Mouse (Mus musculus) granulocyte monocyte progenitor cell, adult 5-6 weeks (primary cell): ENCODE data around the gene Gm28038. TPM values are rescaled to one million over a fixed set of nuclear protein-coding genes. Genes with fewer than 3 reads are reported as not detected.
A peak's percentile ranks its signal among the peaks of the same experiment; 100 is the strongest.

Experiments used
- ATAC-seq: replicated peaks from 2 replicates; pipeline ENCODE4 v1.8.0; 2016; ENCODE audit warnings: mild to moderate bottlenecking, moderate TSS enrichment, inconsistent platforms; ENCODE audit not compliant: poor library complexity, severe bottlenecking
- total RNA-seq, 2 experiments: library from RNA; stranded (forward) in 1 of 2; stranded (reverse) in 1 of 2; fragments of 200-712, 200-1000 nt in 1 of 2; fragments of >200 nt in 1 of 2; fragmentation: Nextera tagmentation in 1 of 2; gene quantifications; 2 replicates each; pipeline ENCODE4 v1.2.3; 2014 to 2017

Gene Gm28038
- total RNA-seq, 2 experiments from 2014 or later = 19.1 TPM; not detected in 1

DNA sequence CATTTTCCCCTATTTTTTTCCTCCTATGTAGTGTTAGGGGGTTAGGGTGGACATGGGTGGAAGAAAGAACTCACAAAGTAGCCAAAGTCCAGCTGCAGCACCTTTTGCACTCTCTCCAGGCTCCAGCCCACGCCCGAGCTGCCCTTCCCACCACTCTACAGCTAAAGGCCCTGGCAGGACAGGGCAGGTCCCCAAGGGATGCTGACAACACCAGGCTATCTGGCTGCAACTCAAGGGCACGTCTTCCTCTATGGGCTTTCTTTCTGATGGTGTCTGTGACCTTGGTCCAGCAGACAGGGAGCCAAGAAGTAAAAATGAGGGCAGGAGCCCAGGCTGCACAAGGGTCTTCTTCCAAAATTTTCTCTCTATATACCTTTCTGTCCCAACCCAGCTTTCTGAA, 808 bp downstream of the Gm28038 start:
- ATAC-seq = no peak

DNA sequence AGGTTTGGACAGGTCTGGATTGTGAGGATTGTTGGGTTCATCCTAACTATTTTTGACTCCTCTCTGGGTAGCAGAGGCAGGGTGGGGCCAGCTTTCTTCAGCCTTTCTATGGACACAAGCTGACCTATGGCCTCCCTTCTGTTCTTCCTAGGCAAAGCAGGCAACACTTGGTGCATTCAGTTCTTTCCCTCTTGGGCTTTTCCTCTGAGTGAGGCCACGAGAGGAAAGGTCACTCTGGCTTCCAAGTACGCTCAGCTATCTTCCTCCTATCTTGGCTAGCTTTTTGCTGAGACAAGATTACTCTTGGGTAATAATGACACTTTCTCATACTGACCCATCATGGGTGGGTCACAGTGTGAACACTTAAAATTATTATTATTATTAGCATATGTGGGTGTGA, 2.4 kb downstream of the Gm28038 start:
- no peak for ATAC-seq

DNA sequence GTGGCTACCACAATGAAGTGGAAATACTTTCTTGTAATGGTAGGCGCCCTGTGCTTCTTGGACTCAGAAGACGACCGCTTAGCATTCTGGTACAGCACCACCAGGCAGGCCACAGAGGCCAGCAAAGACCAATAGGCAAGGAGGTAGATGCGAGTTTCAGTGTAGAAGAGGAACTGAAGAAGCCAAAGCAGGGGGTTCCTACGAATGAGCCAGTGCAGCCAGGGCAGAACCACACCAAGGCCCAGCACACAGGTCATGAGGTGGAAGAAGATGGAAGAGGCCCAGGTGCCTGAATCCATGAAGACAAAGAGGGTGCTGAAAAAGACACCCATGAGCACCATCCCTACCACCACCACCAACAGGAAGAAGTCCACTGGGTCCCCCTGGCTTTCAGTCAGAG, 4.2 kb downstream of the Gm28038 start:
- ATAC-seq = no peak

DNA sequence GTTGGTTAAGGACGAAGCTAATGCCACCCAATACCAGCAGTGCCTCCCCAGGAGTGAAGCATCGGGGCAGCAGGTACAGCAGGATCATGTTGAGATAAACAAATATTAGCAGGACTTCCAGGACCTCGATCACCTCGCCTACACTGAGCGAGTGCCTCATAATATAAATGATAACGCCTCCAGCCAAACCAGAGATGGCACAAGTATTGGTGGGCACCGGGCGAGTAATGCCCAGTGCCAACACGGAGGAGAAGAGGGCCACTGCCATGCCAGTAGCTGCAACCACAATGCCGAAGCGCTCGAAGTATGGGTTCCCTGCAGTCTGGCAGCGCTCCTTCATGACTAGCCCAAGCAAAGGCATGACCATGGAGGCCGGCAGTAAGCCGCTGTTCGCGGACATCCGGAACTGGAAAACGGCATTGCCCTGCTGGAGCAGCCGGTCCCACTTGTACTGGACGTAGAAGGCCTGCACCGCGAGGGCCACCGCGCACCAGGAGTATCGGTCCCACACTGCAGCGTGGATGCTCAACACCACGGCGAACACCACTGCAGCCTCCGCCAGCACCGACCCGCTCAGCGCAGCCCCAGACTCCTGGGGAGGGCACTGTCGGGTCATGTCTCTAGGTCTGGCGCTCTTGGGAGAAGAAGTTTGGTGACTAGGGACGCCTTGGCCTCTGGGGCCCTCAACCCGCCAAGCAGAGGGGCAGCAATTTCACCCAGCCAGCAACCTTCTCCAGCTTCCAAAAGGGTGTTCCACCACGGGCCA, 4.8 kb downstream of the Gm28038 start:
- peak; percentile 21 for ATAC-seq

DNA sequence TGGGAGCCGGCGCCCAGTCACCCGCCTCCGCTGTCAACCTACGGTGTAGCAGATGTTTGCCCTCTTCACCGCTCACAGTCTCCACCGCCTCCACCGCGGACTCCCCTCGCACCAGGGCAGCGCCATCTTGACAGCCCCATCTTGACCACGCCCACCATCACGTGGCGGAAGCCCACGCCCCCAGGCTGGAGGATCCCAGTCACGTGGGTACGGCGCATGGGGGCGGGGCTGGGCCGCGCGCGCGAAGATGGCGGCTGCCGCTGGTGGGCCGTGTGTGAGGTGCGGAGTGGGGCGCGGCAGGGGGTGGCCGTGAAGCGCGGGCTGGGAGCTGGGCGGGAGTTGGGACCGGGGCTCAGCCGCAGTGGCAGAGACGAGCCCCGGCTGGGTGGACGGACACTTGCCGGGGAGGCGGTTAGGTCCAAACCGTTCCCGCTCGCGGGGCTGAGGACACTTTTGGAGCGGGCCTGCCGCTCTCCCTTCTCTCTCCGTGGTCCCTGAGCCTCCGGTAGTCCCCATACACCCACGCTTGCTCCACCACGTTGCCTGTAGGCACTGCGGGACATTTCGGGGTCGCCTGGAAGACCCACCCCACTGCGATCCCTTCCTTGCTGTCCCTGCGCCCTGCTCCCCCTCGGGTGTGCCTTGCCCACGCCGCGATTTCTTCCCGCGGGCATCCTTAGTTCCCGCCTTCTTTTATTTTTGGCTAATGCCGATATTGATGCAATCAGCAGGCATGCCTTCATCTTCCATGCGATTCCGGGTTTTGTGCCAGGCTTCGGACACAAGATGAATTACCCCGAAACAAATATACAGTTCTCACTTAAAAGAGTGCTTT, 5.6 kb downstream of the Gm28038 start, which contains the start of the genes Dolk and Nup188:
Gene Dolk (minus strand): TSS at position 143 of the 835 bp plus-strand sequence.
Gene Nup188 (plus strand): TSS at position 206 of the 835 bp plus-strand sequence.
- ATAC-seq = peak; percentile 84

DNA sequence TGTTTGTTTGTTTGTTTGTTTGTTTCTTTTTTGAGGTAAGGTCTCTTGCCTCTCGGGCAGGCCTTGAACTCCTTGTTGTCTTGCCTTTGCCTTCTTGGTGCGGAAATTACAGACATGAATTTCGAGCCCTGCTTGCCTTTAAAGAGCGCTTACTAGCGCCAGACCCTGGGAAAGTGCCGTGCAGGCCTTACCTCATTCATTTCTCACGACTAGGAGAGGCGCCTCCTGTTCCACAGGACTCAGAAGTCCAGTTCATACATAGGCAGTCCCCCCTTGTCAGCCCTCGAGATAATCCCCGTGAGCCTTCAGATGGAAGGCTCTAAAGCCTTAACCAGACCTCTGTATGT, 6.2 kb downstream of the Gm28038 start:
- no peak for ATAC-seq

DNA sequence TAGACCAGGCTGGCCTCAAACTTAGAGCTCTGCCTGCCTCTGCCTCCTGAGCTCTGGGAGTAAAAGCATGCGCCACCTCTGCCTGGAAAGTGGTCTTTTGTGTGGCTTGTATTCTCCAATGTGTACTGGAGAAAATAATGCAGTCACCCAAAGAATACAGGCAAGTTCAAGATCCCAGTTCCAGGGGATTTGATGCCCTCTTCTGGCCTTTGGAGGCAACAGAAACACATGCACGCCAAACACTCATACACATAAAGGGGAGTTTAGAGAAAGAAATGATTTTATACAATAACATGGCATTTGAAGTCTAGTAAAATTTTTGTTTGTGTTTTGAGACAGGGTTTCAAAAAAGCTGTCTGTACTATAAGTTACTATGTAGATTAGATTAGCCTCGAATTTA, 18.7 kb downstream of the Gm28038 start:
- ATAC-seq = no peak

DNA sequence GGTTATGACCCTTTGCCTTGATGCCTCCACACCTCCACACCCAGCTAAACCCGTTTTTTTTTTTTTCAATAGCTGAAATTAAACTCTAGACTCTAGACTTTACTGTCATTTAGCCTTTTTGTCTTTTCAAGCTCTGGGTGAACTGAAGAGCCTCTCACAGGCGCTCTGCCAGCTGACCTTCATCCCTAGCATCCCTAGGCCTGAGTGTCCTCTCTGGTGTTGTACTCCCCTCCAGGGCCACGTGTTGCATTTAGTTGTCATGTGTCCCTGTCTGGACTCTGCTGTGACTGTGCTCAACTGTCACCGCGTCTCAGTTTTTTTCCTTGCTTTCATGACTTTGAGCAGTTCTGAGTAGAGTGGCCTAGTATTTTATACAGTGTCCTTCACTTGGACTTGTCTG, 19.1 kb downstream of the Gm28038 start:
- no peak for ATAC-seq

DNA sequence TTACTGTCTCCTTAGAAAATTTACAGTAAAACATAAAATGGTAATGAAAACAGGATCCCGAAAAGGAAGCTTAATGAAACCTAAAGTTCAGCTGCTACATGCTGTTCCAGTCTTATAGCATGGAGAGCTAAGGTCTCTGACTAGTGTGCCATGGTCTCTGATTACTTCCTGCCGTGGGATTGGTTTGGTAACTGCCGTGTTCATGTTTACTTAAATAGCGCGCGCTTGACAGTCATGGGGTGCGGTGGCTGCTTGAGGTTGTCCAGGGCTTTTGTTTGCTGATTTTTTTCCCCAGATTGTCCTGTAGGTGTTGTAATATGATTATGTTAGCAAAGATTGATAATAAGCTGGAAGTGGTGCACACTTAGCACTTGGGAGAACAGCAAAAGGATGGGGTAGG, 25.2 kb downstream of the Gm28038 start:
- no peak for ATAC-seq

DNA sequence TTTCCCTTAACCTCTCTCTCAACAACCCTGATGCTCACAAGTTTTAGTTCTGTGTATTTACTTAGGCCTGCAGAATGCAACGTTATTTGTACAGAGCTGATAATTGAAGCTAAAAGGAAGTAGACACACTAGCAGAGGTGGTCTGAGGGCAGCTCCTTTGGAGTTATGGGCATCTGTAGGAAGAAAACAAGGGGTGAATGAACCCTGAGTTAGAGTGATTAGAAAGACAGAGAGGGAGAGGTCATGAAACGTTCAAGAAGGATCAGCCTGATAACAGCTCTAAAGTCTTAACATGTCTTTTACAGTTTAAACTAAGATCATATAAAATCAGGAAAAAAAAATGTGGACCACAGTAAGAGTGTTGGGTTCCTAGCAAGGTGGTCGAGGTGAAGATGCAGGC, 28.5 kb downstream of the Gm28038 start:
- no peak for ATAC-seq

DNA sequence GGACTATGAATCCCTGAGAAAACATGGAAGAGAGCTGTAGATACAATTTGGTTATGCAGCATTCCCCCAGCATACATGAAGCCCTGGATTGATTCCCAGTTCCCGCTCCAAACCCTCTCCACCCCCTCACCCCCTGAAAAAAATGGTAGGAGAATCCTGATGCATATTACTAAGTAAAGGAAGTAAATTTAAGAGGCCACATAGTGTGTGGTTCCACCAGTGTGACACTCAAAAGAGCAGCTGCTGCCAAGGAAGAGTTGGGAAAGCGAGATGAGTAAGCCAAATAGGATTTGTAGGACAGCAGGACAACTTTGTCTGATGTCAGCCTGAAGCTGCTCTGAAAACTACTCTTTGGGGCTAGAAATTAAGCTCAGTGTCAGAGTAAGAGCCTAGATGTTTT, 30.6 kb downstream of the Gm28038 start:
- ATAC-seq = no peak

DNA sequence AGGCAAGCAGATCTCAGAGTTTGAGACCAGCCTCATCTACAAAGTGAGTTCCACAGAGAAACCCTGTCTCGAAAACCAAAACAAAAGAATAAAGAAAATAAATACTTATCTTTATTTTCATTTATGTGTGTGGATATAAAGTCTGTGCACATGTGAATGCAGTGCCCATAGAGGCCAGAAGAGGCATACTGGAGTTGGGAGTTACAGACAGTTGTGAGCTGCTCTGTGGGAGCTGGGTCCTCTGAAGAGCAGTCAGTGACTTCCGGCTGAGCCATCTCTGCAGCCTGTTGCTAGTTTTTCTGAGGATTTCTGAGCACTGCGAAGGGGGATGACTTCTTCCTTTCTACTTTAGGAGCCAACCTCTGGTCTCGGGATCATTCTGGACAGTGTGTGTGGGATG, 35.3 kb downstream of the Gm28038 start:
- ATAC-seq = no peak

DNA sequence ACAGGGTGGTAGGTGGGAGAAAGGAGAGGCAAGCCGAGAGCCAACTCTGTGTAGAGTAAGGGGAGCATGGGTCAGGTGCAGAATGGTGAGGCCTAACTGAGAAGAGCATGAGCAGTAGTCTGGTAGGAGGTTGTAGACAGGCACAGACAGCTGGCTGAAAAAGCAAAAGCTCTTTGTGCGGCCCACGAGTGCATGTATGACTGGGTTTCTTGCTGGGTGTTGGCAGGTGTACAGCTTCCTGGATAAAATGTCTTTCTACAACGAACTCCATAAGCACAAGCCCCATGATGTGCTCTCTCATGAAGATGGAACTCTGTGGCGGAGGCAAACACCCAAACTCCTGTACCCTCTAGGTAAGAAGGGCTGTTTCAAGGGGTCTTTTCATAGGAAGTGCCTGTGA, 36.1 kb downstream of the Gm28038 start:
- ATAC-seq = no peak

DNA sequence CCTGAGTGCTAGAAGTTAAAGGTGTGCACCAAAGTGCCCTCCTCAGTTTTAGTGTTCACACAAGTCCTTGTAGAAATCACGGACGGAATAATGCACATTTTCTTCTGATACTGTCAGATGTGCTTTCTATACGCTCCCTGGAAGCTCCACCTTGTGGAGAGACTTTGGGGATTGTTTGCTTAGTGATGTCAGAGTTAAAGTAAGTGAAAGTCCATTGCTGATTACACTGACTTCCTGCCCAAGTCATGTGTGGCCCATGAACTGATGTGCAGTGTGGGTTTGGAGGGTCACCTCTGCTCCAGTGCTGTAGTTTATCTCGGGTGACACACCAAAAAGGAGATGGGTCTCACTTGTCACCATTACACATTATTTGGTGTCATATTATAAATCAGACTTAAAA, 38.4 kb downstream of the Gm28038 start:
- ATAC-seq = no peak

DNA sequence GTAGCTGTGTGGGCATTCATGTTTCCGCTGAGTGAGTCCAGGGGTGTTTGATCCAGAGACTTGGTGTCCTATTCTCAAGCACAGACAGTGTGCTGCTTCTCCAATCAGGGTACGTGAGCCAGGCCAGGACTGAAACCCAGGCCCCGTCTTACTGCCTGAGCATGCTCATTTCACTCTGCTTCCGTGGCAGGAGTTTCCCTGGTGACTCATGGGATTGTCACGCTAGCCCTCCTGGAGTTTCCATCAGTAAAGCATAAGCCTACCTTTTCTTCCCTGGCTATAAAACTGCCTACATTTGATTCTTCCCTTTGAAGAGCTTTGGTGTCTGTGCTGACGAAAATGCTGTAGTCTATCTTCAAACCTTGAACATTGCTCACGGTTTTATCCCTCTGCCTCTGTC, 42.3 kb downstream of the Gm28038 start:
- ATAC-seq = no peak

DNA sequence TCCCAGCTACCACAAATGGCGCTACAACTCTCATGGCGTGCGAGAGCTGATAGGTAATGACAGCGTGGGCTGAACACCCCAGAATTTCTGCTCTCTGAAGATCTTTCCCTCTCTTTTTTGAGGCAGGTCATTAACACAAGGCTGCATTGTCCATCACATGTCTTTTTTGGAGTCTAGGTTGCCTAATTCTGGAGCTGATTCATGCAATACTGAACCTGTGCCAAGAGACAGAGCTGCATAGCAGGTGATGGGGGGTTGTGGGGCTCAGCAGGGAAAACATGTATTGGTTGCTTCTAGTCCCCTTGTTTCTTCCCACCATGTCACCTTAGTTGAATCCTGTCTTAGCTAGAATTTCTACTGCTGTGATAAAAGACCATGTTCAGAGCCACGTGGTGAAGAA, 44.5 kb downstream of the Gm28038 start:
- ATAC-seq = no peak

DNA sequence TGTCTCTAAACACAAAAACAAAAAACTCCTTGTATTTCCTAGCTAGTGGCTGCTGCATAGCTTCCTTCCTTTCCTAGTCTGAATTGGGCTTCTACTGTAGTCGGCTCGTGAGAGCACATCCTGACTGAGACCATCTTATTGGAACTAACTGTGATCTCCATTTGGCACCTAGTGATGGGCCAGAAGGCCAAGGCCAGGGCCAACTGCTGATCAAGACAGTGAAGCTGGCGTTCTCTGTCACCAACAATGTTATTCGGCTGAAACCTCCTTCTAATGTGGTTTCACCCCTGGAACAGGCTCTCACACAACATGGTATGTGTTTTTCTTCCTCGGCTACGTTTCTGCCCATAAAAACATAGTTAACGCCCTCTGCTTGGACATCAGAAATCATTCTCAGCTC, 46.4 kb downstream of the Gm28038 start:
- ATAC-seq = no peak

DNA sequence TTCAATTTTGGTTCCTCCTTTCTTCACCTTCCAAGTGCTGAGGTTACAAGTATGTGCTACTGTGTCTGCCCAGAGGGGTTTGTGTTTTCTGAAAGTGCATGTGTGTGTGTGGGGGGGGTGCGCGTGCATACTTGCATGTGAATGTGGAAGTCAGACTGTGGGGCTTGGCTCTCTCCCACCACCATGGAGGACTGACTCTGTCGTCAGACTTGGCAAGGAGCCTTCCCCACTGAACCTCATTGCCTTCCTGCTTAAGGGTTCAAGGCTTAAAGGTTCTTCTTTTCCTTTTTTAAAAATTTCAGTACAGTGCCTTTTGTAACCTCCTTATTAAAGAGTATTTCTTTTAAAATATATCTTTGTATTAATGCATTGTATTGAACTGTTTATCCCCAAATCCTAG, 47.9 kb downstream of the Gm28038 start:
- ATAC-seq = no peak

DNA sequence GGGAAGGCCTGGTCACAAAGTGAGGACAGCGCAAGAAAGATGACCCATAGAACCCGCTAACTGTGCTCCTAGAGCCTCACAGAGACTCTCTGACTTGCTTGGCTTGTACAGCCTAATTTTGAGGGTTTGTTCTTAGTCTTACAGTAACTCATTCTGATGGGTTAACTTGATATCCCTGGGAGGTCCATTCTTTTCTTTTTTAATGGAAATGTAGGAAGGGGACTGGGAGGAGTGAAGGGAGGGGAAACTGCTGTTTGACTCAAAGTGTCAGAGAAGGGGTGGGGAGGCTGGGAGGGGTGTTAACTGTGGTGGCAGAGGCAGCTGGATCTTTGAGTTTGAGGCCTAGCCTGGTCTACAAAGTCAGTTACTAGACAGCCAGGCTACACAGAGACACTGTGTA, 54.5 kb downstream of the Gm28038 start:
- ATAC-seq = no peak

DNA sequence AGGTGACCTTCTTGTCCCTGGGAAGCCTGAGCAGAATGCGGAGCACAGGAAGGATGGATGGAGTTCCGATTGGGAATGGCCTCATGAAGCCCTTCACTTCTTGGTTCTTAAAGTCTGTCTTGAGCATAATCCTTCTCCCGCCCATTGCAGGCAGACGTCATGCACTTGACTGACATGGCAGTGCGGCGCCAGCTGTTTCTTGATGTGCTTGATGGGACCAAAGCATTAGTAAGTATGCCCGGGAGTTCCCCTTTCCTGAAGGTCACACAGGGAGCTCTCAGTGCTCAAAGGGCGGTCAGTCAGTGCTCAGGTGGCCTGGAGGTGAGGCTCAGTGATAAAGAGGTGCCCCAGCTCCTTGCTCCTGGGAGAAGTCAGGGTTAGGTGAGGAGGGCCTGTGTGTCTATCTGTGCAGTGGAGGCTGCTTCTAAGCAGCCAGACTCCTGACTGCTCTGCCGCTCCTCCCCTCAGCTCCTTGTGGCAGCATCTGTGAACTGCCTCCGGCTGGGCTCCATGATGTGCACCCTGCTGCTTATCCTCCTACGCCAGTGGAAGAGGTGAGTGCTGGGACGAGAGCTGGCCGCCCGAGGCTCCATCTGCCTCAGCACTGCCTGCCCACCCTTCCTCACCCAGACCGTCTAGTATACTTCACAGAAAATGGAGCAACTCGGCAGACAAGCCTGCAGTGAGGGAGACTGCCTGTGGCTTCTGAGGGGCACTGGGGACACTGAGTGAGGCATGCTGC, 55.5 kb downstream of the Gm28038 start:
- no peak for ATAC-seq

DNA sequence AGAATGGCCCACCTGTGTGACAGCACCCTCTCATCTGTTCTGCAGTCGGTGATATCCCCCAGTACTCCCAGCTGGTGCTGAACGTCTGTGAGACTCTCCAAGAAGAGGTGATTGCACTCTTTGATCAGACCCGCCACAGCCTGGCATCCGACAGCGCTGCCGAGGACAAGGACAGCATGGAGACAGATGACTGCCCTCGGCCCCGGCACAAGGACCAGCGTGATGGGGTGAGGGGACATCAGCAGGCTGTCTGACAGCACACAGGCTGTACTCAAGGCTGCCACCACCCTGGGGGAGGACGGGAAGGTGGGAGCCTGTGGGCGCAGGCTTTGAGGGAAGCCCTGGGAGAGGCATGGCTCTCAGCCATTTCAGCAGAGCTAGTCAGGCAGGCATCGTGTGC, 56.3 kb downstream of the Gm28038 start:
- ATAC-seq = no peak
